Mouse (Mus musculus) lung, postnatal 0 days (tissue): ENCODE results near the gene Pigm.

Experiments used
- CTCF ChIP-seq: IDR thresholded peaks from 2 replicates; pipeline ENCODE4 v1.5.1; 2016; ENCODE audit warnings: antibody characterized with exemption, mild to moderate bottlenecking
- EP300 ChIP-seq: IDR thresholded peaks from 2 replicates; pipeline ENCODE4 v1.6.1; 2016; ENCODE audit warnings: antibody characterized with exemption, mild to moderate bottlenecking, control low read depth

GRCm38 (mm10) chr1:172408996-172409395, 32.6 kb downstream of the Pigm start:
- TF ChIP-seq CTCF (peak; percentile 94), EP300 (no peak)
